Mouse (Mus musculus): Measurements from ENCODE around the gene Olfr1453. TPM values are rescaled to one million over a fixed set of nuclear protein-coding genes. Genes with fewer than 3 reads are reported as not detected.

Gene Olfr1453
- not detected in 2 replicates for polyA plus RNA-seq (2012; rRNA removed; ENCODE audit: low replicate concordance)

GRCm38 (mm10) chr19:13028227-13028626, at the start of gene Olfr1453:
Gene Olfr1453, minus strand, starts transcription at chr19:13028327.

GRCm38 (mm10) chr19:13060310-13060709, 32.2 kb upstream of the Olfr1453 start, which contains the start of gene Olfr1454:
Gene Olfr1454, plus strand, starts transcription at chr19:13060610.

DNA sequence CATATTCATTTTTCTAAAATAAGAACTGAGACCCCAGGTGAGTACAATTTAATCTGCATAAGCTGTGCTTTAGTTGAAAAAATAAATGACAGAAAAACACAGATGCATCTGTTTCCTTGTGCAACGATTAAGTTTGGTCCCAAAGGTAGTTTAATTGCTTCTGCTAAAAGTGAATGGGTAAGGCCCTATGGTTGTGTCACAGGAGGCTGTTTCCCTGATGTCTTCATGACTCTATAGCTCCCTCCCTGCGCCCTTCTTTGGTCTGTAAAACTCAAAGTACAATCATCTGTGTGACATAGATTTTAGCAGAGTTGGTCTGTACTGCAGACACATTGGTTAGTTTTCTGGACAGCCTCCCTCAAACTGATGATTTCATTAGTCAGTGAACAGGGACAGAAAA, 33.4 kb downstream of the Olfr1453 start, which contains the start of gene Olfr1451:
TSS of gene Olfr1451 (plus strand) at position 301 of the 400 bp plus-strand sequence.

Other genes with a start within 250 kb of the Olfr1453 start
- gene Zfp91, start 232.2 kb downstream of the Olfr1453 start, polyA plus RNA-seq (2012; rRNA removed; ENCODE audit: low replicate concordance): 19.6 and 23.0 TPM in 2 replicates
- gene Lpxn, start 232.1 kb downstream of the Olfr1453 start, polyA plus RNA-seq (2012; rRNA removed; ENCODE audit: low replicate concordance): 7.1 and 8.0 TPM in 2 replicates
- gene Gm5244, start 181.6 kb downstream of the Olfr1453 start, polyA plus RNA-seq (2012; rRNA removed; ENCODE audit: low replicate concordance): not detected in 2 replicates
- gene Olfr1444, start 171.0 kb downstream of the Olfr1453 start, polyA plus RNA-seq (2012; rRNA removed; ENCODE audit: low replicate concordance): not detected in 2 replicates
- gene Olfr1445, start 144.5 kb downstream of the Olfr1453 start, polyA plus RNA-seq (2012; rRNA removed; ENCODE audit: low replicate concordance): not detected in 2 replicates
- not detected in 2 replicates for gene Olfr1446, start 134.8 kb downstream of the Olfr1453 start, polyA plus RNA-seq (2012; rRNA removed; ENCODE audit: low replicate concordance)
- gene Olfr1447, start 124.6 kb downstream of the Olfr1453 start, polyA plus RNA-seq (2012; rRNA removed; ENCODE audit: low replicate concordance): not detected in 2 replicates
- not detected in 2 replicates for gene Olfr1448, start 103.9 kb downstream of the Olfr1453 start, polyA plus RNA-seq (2012; rRNA removed; ENCODE audit: low replicate concordance)
- not detected in 2 replicates for gene Olfr1449, start 97.5 kb downstream of the Olfr1453 start, polyA plus RNA-seq (2012; rRNA removed; ENCODE audit: low replicate concordance)
- not detected in 2 replicates for gene Olfr1450, start 78.1 kb downstream of the Olfr1453 start, polyA plus RNA-seq (2012; rRNA removed; ENCODE audit: low replicate concordance)
- not detected in 2 replicates for gene Olfr1451, start 33.3 kb downstream of the Olfr1453 start, polyA plus RNA-seq (2012; rRNA removed; ENCODE audit: low replicate concordance)
- not detected in 2 replicates for gene Olfr1454, start 32.3 kb upstream of the Olfr1453 start, polyA plus RNA-seq (2012; rRNA removed; ENCODE audit: low replicate concordance)
- gene Olfr1457, start 69.6 kb upstream of the Olfr1453 start, polyA plus RNA-seq (2012; rRNA removed; ENCODE audit: low replicate concordance): not detected in 2 replicates
- gene Olfr1458, start 78.4 kb upstream of the Olfr1453 start, polyA plus RNA-seq (2012; rRNA removed; ENCODE audit: low replicate concordance): not detected in 2 replicates
- not detected in 2 replicates for gene Olfr1459, start 121.2 kb upstream of the Olfr1453 start, polyA plus RNA-seq (2012; rRNA removed; ENCODE audit: low replicate concordance)
- gene Olfr1461, start 134.7 kb upstream of the Olfr1453 start, polyA plus RNA-seq (2012; rRNA removed; ENCODE audit: low replicate concordance): not detected in 2 replicates
- not detected in 2 replicates for gene Olfr1462, start 157.4 kb upstream of the Olfr1453 start, polyA plus RNA-seq (2012; rRNA removed; ENCODE audit: low replicate concordance)
- not detected in 2 replicates for gene Olfr1463, start 203.0 kb upstream of the Olfr1453 start, polyA plus RNA-seq (2012; rRNA removed; ENCODE audit: low replicate concordance)

All from subcutaneous adipose tissue, adult 2 months (tissue).